In the genomic region with DNA sequence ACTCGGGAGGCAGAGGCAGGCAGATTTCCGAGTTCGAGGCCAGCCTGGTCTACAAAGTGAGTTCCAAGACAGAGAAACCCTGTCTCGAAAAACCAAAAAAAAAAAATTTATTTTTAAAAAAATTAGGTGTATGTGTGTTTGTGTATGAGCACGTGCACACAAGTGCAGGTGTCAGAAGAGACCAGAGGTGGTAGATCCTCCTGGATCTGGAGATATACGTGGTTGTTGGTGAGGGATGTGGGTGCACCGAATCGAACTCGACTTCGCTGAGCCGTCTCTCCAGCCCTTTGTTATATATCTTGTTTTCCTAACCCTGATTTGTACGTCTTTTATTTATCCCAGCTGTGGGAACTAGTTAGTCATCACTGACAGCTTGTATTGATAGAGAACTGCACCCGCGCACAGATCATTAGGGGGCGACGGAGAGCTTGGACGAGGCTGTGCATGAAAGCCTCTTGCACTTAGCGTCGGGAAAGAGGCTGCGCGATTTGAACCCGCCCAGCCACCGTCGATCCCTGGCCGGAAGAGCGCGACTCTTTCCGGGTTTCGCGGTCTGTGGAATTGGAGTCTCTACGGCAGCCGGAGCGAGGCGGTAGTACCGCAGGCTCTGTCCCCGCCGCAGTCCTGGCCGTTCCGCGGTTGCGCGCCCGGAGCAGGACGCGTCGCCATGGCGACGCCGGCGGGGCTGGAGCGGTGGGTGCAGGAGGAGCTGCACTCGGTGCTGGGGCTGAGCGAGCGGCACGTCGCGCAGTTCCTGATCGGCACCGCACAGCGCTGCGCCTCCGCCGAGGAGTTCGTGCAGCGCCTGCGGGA, we compare ENCODE assay signal across 8 mouse cellular contexts. TPM values are rescaled to one million over a fixed set of nuclear protein-coding genes. Genes with fewer than 3 reads are reported as not detected.
DNase-seq lines count a peak whose midpoint lies in the region; ATAC-seq and TF ChIP-seq lines count a peak whose summit lies in the region.

Dhx16 (plus strand) TSS at position 575 of the 813 bp plus-strand sequence.

- H3K36me3 ChIP-seq in lung, postnatal 0 days (ENCODE audit: insufficient read depth, low read length): peaks cover 18% of the 10 kb centered on the region

- H3K4me2 ChIP-seq in lung, postnatal 0 days (replicated peaks; ENCODE audit: low read depth, low read length): peak within 1 kb of the TSS; percentile 63

- peaks cover 4% of the 10 kb centered on the region for H3K4me1 ChIP-seq in lung, postnatal 0 days (ENCODE audit: insufficient read depth, low read depth, low read length)

- H3K27me3 ChIP-seq in lung, postnatal 0 days (replicated peaks; ENCODE audit: insufficient read depth, low read length): no peaks in the 10 kb centered on the region

- ATAC-seq in hematopoietic stem cell, adult 5-6 weeks (replicated peaks in 1 of 2; ENCODE audit: insufficient read depth in 1 of 2, low FRiP score in 2 of 2, low TSS enrichment in 1 of 2, low read depth in 1 of 2, poor library complexity in 2 of 2, severe bottlenecking in 2 of 2): peak; percentile 91 to 94
- ATAC-seq in lung, postnatal 0 days: peak; percentile 93

- no peaks in the 10 kb centered on the region for H3K9me3 ChIP-seq in lung, postnatal 0 days (ENCODE audit: low read length)

- H3K27ac ChIP-seq in lung, postnatal 0 days (ENCODE audit: low read length): peak within 1 kb of the TSS; percentile 65

- 5% methylated on average over 66 of the region's 66 CpGs for WGBS in lung, postnatal 0 days

- peak within 1 kb of the TSS; percentile 86 for H3K4me3 ChIP-seq in lung, postnatal 0 days (ENCODE audit: low read depth, low read length)

- H3K9ac ChIP-seq in lung, postnatal 0 days (replicated peaks; ENCODE audit: low read depth): peak within 1 kb of the TSS; percentile 58

- peak; percentile 92 for DNase-seq in MEL-GATA-1-ER (ENCODE audit: extremely low read depth, low read depth)
- peak; percentile 92 for DNase-seq in cerebellum, adult 8-10 months
- DNase-seq in forelimb bud, embryonic 11.5 days (ENCODE audit: low read depth, low spot score): peak; percentile 95
- peak; percentile 95 for DNase-seq in layer of hippocampus, adult 9-11 months
- DNase-seq in lung, postnatal 0 days (ENCODE audit: low spot score): peak; percentile 97
- DNase-seq in ovary, postnatal 14 days (ENCODE audit: low spot score): peak; percentile 90
- DNase-seq in thymus, postnatal 14 days: peak; percentile 97

- peak; percentile 66 for TF ChIP-seq EP300 in lung, postnatal 0 days (IDR thresholded peaks at IDR 0.05)

- peak; percentile 88 for TF ChIP-seq CTCF in lung, postnatal 0 days (IDR thresholded peaks at IDR 0.05)

RNA-seq across cellular contexts. Expression of gene Dhx16, which starts in this region (rescaled TPM):
- total RNA-seq in hematopoietic stem cell, adult 5-6 weeks (2017): 39.1 and 57.0 TPM in 2 replicates
- 22.3 and 25.8 TPM in 2 replicates for polyA plus RNA-seq in lung, postnatal 0 days (2015; fragmentation: Nextera tagmentation; extraction: Ambion mirVana)

Comparison
In these comparisons a context has a peak if more than half of its experiments do, and no peak if none do; other contexts are left out.
1. Peak in every context shown above with its lines: DNase-seq, ATAC-seq, H3K4me3 ChIP-seq and H3K27ac ChIP-seq.